In genomic region chr13:75524481-75524880, GRCm38 (mm10) we compare ENCODE assay signal across 27 mouse cellular contexts.
"Had no signal": no experiment of that assay in that cellular context is flagged by ENCODE, and none has a peak within 500 bp of the region (broad histone marks: within the 10 kb centered on the region; RNA-seq: fewer than 3 reads in every experiment).

No protein-coding gene starts in this region.

- DNase-seq: cerebellum, adult 8-10 months; cerebellum, adult 9-10 months; cerebellum, adult 9-11 months; cerebellum, postnatal 10 days; cerebellum, postnatal 14 days; cerebellum, postnatal 25 days; cerebellum, postnatal 36 days; embryo, embryonic 11 days; forebrain, postnatal 0 days; gastrocnemius, adult 2 months; gastrocnemius, postnatal 10 days; gastrocnemius, postnatal 14 days; gastrocnemius, postnatal 25 days; gastrocnemius, postnatal 36 days; heart, adult 11 months; heart, adult 18-20 months; heart, adult 2 months had no signal

- H3K4me1 ChIP-seq: embryonic facial prominence, embryonic 10.5 days; embryonic facial prominence, embryonic 12.5 days; embryonic facial prominence, embryonic 13.5 days; embryonic facial prominence, embryonic 15.5 days; forebrain, embryonic 10.5 days; forebrain, embryonic 12.5 days; forebrain, embryonic 13.5 days; forebrain, embryonic 15.5 days had no signal

- H3K36me3 ChIP-seq: embryonic facial prominence, embryonic 10.5 days; embryonic facial prominence, embryonic 12.5 days; embryonic facial prominence, embryonic 13.5 days; embryonic facial prominence, embryonic 15.5 days; forebrain, embryonic 10.5 days; forebrain, embryonic 12.5 days; forebrain, embryonic 15.5 days had no signal

- H3K9me3 ChIP-seq: embryonic facial prominence, embryonic 10.5 days; embryonic facial prominence, embryonic 12.5 days; embryonic facial prominence, embryonic 13.5 days; embryonic facial prominence, embryonic 15.5 days; forebrain, embryonic 10.5 days; forebrain, embryonic 12.5 days; forebrain, embryonic 13.5 days; forebrain, embryonic 15.5 days had no signal

- H3K4me3 ChIP-seq: embryonic facial prominence, embryonic 10.5 days; embryonic facial prominence, embryonic 12.5 days; embryonic facial prominence, embryonic 13.5 days; embryonic facial prominence, embryonic 15.5 days; erythroblast, embryonic 14.5 days; forebrain, embryonic 10.5 days; forebrain, embryonic 12.5 days; forebrain, embryonic 13.5 days; forebrain, embryonic 15.5 days; gastrocnemius, adult 2 months; heart, adult 2 months had no signal

- H3K9ac ChIP-seq: embryonic facial prominence, embryonic 12.5 days; embryonic facial prominence, embryonic 13.5 days; embryonic facial prominence, embryonic 15.5 days; forebrain, embryonic 12.5 days; forebrain, embryonic 13.5 days; forebrain, embryonic 15.5 days; forebrain, postnatal 0 days had no signal

- H3K27ac ChIP-seq: embryonic facial prominence, embryonic 10.5 days; embryonic facial prominence, embryonic 12.5 days; embryonic facial prominence, embryonic 13.5 days; embryonic facial prominence, embryonic 15.5 days; forebrain, embryonic 10.5 days; forebrain, embryonic 12.5 days; forebrain, embryonic 13.5 days; forebrain, embryonic 15.5 days; gastrocnemius, adult 2 months; heart, adult 2 months had no signal

- ATAC-seq: forebrain, embryonic 15.5 days; forebrain, embryonic 16.5 days; forebrain, postnatal 0 days had no signal

- H3K4me2 ChIP-seq: embryonic facial prominence, embryonic 12.5 days; embryonic facial prominence, embryonic 13.5 days; embryonic facial prominence, embryonic 15.5 days; forebrain, embryonic 12.5 days; forebrain, embryonic 13.5 days; forebrain, embryonic 15.5 days had no signal

- H3K27me3 ChIP-seq: embryonic facial prominence, embryonic 12.5 days; embryonic facial prominence, embryonic 13.5 days; embryonic facial prominence, embryonic 15.5 days; forebrain, embryonic 12.5 days; forebrain, embryonic 13.5 days; forebrain, embryonic 15.5 days had no signal
